Mouse (Mus musculus) ES-E14 (cell line): ENCODE measurements around the gene Cacna2d1.

Source experiments
- HCFC1 ChIP-seq: IDR thresholded peaks from 2 replicates; pipeline ENCODE4 v1.6.1; 2012; ENCODE audit warnings: low read length, inconsistent platforms, borderline replicate concordance; ENCODE audit not compliant: insufficient read depth
- ZC3H11A ChIP-seq: IDR thresholded peaks from 2 replicates; pipeline ENCODE4 v1.6.1; 2012; ENCODE audit warnings: low read depth, mild to moderate bottlenecking, inconsistent platforms, low read length, borderline replicate concordance

GRCm38 (mm10) chr5:15991428-15992139, 57.1 kb downstream of the Cacna2d1 start:
- TF ChIP-seq ZC3H11A, result no peak
- TF ChIP-seq HCFC1, result no peak
